Comparison of ENCODE assay signal across 27 mouse cellular contexts in genomic region chr2:142715912-142716260, GRCm38 (mm10).
DNase-seq lines count a peak whose midpoint lies in the region; ATAC-seq and TF ChIP-seq lines count a peak whose summit lies in the region.
"Had no signal": no experiment of that assay in that cellular context is flagged by ENCODE, and none has a peak within 500 bp of the region (broad histone marks: within the 10 kb centered on the region; RNA-seq: fewer than 3 reads in every experiment).

No protein-coding gene starts in this region.

- no peaks in the 10 kb centered on the region for H3K36me3 ChIP-seq in hindbrain, embryonic 11.5 days (ENCODE audit: control insufficient read depth, insufficient read depth, low read length)
- peaks cover 7% of the 10 kb centered on the region; the same call in 1 of the 2 replicates for H3K36me3 ChIP-seq in hindbrain, postnatal 0 days (ENCODE audit: insufficient read depth, low read length)
- H3K36me3 ChIP-seq in midbrain, embryonic 11.5 days (ENCODE audit: control insufficient read depth, insufficient read depth, low read length), result no peaks in the 10 kb centered on the region; the same call in 1 of the 2 replicates
- H3K36me3 ChIP-seq in midbrain, embryonic 16.5 days (ENCODE audit: control insufficient read depth, insufficient read depth, low read length), result peaks cover 6% of the 10 kb centered on the region; the same call in 1 of the 2 replicates
- peaks cover 13% of the 10 kb centered on the region for H3K36me3 ChIP-seq in neural tube, embryonic 12.5 days
- H3K36me3 ChIP-seq in liver, embryonic 11.5 days (ENCODE audit: control insufficient read depth, insufficient read depth, low read length), result no peaks in the 10 kb centered on the region; the same call in 1 of the 2 replicates
- H3K36me3 ChIP-seq: forebrain, embryonic 12.5 days; forebrain, embryonic 15.5 days had no signal

- H3K9ac ChIP-seq in hindbrain, embryonic 11.5 days (ENCODE audit: low read depth, low read length), result no peak overlapping the region
- H3K9ac ChIP-seq in hindbrain, postnatal 0 days (replicated peaks; ENCODE audit: low read length), result no peak overlapping the region
- H3K9ac ChIP-seq in midbrain, embryonic 11.5 days (ENCODE audit: low read length), result no peak overlapping the region
- no peak overlapping the region for H3K9ac ChIP-seq in midbrain, embryonic 16.5 days (ENCODE audit: low read depth, low read length)
- H3K9ac ChIP-seq in neural tube, embryonic 12.5 days, result no peak overlapping the region
- H3K9ac ChIP-seq in liver, embryonic 11.5 days (ENCODE audit: low read depth, low read length), result no peak overlapping the region
- H3K9ac ChIP-seq: embryonic facial prominence, embryonic 13.5 days; forebrain, embryonic 12.5 days; forebrain, embryonic 15.5 days; heart, embryonic 12.5 days; heart, embryonic 15.5 days; hindbrain, embryonic 14.5 days had no signal

- peak; percentile 69 for ATAC-seq in hindbrain, embryonic 11.5 days (ENCODE audit: low FRiP score)
- no peak for ATAC-seq in hindbrain, postnatal 0 days
- ATAC-seq in midbrain, embryonic 11.5 days (ENCODE audit: low FRiP score), result peak; percentile 45; the same call in 1 of the 2 replicates
- no peak for ATAC-seq in midbrain, embryonic 16.5 days
- ATAC-seq in neural tube, embryonic 12.5 days (ENCODE audit: low FRiP score, low read depth), result peak; percentile 37; the same call in 1 of the 2 replicates
- ATAC-seq in liver, embryonic 11.5 days (replicated peaks; ENCODE audit: low FRiP score), result no peak
- ATAC-seq: activated CD4-positive, CD25-positive, alpha-beta regulatory T cell, adult 4 months; CD4-positive, CD25-positive, alpha-beta regulatory T cell, adult 4 months; forebrain, embryonic 15.5 days had no signal

- H3K27ac ChIP-seq in hindbrain, embryonic 11.5 days (ENCODE audit: low read depth, low read length), result no peak overlapping the region
- no peak overlapping the region for H3K27ac ChIP-seq in hindbrain, postnatal 0 days
- no peak overlapping the region for H3K27ac ChIP-seq in midbrain, embryonic 11.5 days (ENCODE audit: low read depth, low read length)
- H3K27ac ChIP-seq in midbrain, embryonic 16.5 days (ENCODE audit: low read length), result no peak overlapping the region
- H3K27ac ChIP-seq in neural tube, embryonic 12.5 days, result no peak overlapping the region
- H3K27ac ChIP-seq in liver, embryonic 11.5 days (ENCODE audit: low read depth, low read length), result no peak overlapping the region
- H3K27ac ChIP-seq: embryonic facial prominence, embryonic 10.5 days; embryonic facial prominence, embryonic 13.5 days; forebrain, embryonic 12.5 days; forebrain, embryonic 15.5 days; heart, embryonic 15.5 days; hindbrain, embryonic 14.5 days had no signal

- no peaks in the 10 kb centered on the region for H3K27me3 ChIP-seq in hindbrain, embryonic 11.5 days (ENCODE audit: control insufficient read depth, insufficient read depth, low read length)
- H3K27me3 ChIP-seq in hindbrain, postnatal 0 days (ENCODE audit: insufficient read depth, low read length), result no peaks in the 10 kb centered on the region
- no peaks in the 10 kb centered on the region for H3K27me3 ChIP-seq in midbrain, embryonic 11.5 days (ENCODE audit: control insufficient read depth, insufficient read depth, low read length)
- H3K27me3 ChIP-seq in midbrain, embryonic 16.5 days (ENCODE audit: control insufficient read depth, insufficient read depth, low read depth, low read length), result no peaks in the 10 kb centered on the region
- H3K27me3 ChIP-seq in neural tube, embryonic 12.5 days (replicated peaks), result no peaks in the 10 kb centered on the region
- no peaks in the 10 kb centered on the region for H3K27me3 ChIP-seq in liver, embryonic 11.5 days (replicated peaks; ENCODE audit: control insufficient read depth, insufficient read depth, low read length)
- H3K27me3 ChIP-seq: embryonic facial prominence, embryonic 13.5 days; forebrain, embryonic 12.5 days; forebrain, embryonic 15.5 days; heart, embryonic 15.5 days had no signal

- no peaks in the 10 kb centered on the region for H3K9me3 ChIP-seq in hindbrain, embryonic 11.5 days (ENCODE audit: control insufficient read depth, low read length)
- no peaks in the 10 kb centered on the region for H3K9me3 ChIP-seq in hindbrain, postnatal 0 days (ENCODE audit: low read length)
- no peaks in the 10 kb centered on the region for H3K9me3 ChIP-seq in midbrain, embryonic 11.5 days (ENCODE audit: control insufficient read depth, low read length)
- no peaks in the 10 kb centered on the region for H3K9me3 ChIP-seq in midbrain, embryonic 16.5 days (replicated peaks; ENCODE audit: control insufficient read depth, low read length, poor library complexity, severe bottlenecking)
- no peaks in the 10 kb centered on the region for H3K9me3 ChIP-seq in neural tube, embryonic 12.5 days
- H3K9me3 ChIP-seq in liver, embryonic 11.5 days (ENCODE audit: control insufficient read depth, low read length), result no peaks in the 10 kb centered on the region
- H3K9me3 ChIP-seq: embryonic facial prominence, embryonic 10.5 days; embryonic facial prominence, embryonic 13.5 days; forebrain, embryonic 12.5 days; forebrain, embryonic 15.5 days; heart, embryonic 12.5 days; heart, embryonic 15.5 days had no signal

- H3K4me1 ChIP-seq in hindbrain, embryonic 11.5 days (replicated peaks; ENCODE audit: control insufficient read depth, insufficient read depth, low read length), result no peaks in the 10 kb centered on the region; the same call in 1 of the 2 replicates
- no peaks in the 10 kb centered on the region for H3K4me1 ChIP-seq in hindbrain, postnatal 0 days (ENCODE audit: insufficient read depth, low read length)
- peaks cover 2% of the 10 kb centered on the region; the same call in 1 of the 2 replicates for H3K4me1 ChIP-seq in midbrain, embryonic 11.5 days (ENCODE audit: control insufficient read depth, insufficient read depth, low read length)
- no peaks in the 10 kb centered on the region for H3K4me1 ChIP-seq in midbrain, embryonic 16.5 days (ENCODE audit: control insufficient read depth, insufficient read depth, low read length)
- H3K4me1 ChIP-seq in neural tube, embryonic 12.5 days, result peaks cover 6% of the 10 kb centered on the region; the same call in 1 of the 2 replicates
- H3K4me1 ChIP-seq in liver, embryonic 11.5 days (replicated peaks; ENCODE audit: control insufficient read depth, insufficient read depth, low read length), result no peaks in the 10 kb centered on the region
- H3K4me1 ChIP-seq: forebrain, embryonic 12.5 days; forebrain, embryonic 15.5 days had no signal

- DNase-seq in hindbrain, embryonic 11.5 days (ENCODE audit: low spot score), result no peak
- DNase-seq in hindbrain, postnatal 0 days (ENCODE audit: low spot score), result no peak
- DNase-seq in midbrain, embryonic 11.5 days (ENCODE audit: low spot score, missing footprints), result no peak
- no peak for DNase-seq in neural tube, embryonic 10.5 days (ENCODE audit: extremely low spot score, low spot score)
- no peak for DNase-seq in liver, embryonic 11.5 days (ENCODE audit: low spot score)
- DNase-seq: adrenal gland, adult 8-10 months; adrenal gland, postnatal 25 days; cerebellum, adult 11-12 months; cerebellum, adult 8-10 months; cerebellum, postnatal 10 days; cerebellum, postnatal 36 days; gastrocnemius, postnatal 25 days; heart, adult 18-20 months; heart, postnatal 10 days; heart, postnatal 36 days had no signal

- TF ChIP-seq CTCF in hindbrain, postnatal 0 days (IDR thresholded peaks at IDR 0.05; ENCODE audit: low read depth), result no peak

- no peak overlapping the region for H3K4me3 ChIP-seq in hindbrain, embryonic 11.5 days (ENCODE audit: low read depth, low read length)
- H3K4me3 ChIP-seq in hindbrain, postnatal 0 days (ENCODE audit: low read length), result no peak overlapping the region
- no peak overlapping the region for H3K4me3 ChIP-seq in midbrain, embryonic 11.5 days (ENCODE audit: low read depth, low read length)
- H3K4me3 ChIP-seq in midbrain, embryonic 16.5 days (ENCODE audit: low read depth, low read length), result no peak overlapping the region
- H3K4me3 ChIP-seq in neural tube, embryonic 12.5 days, result no peak overlapping the region
- no peak overlapping the region for H3K4me3 ChIP-seq in liver, embryonic 11.5 days (ENCODE audit: low read depth, low read length)
- H3K4me3 ChIP-seq: embryonic facial prominence, embryonic 10.5 days; embryonic facial prominence, embryonic 13.5 days; erythroblast, embryonic 14.5 days; forebrain, embryonic 12.5 days; forebrain, embryonic 15.5 days; heart, embryonic 12.5 days; heart, embryonic 15.5 days had no signal

- no peak overlapping the region for H3K4me2 ChIP-seq in hindbrain, embryonic 11.5 days (replicated peaks; ENCODE audit: low read depth, low read length)
- no peak overlapping the region for H3K4me2 ChIP-seq in hindbrain, postnatal 0 days (ENCODE audit: low read depth, low read length)
- H3K4me2 ChIP-seq in midbrain, embryonic 11.5 days, result no peak overlapping the region
- no peak overlapping the region for H3K4me2 ChIP-seq in midbrain, embryonic 16.5 days (ENCODE audit: low read length)
- no peak overlapping the region for H3K4me2 ChIP-seq in neural tube, embryonic 12.5 days (replicated peaks)
- H3K4me2 ChIP-seq in liver, embryonic 11.5 days, result no peak overlapping the region
- H3K4me2 ChIP-seq: embryonic facial prominence, embryonic 13.5 days; forebrain, embryonic 12.5 days; forebrain, embryonic 15.5 days; heart, embryonic 12.5 days; heart, embryonic 15.5 days; hindbrain, embryonic 14.5 days had no signal

Comparison
In these comparisons a context has a peak if more than half of its experiments do, and no peak if none do; other contexts are left out.
1. ATAC-seq: peak in hindbrain, embryonic 11.5 days (single experiment), midbrain, embryonic 11.5 days (single experiment) and neural tube, embryonic 12.5 days (single experiment); none in hindbrain, postnatal 0 days (single experiment), midbrain, embryonic 16.5 days (single experiment) and liver, embryonic 11.5 days (single experiment).